Mouse (Mus musculus) limb, embryonic 10.5 days (tissue): ENCODE data around the gene Mrln. TPM values are rescaled to one million over a fixed set of nuclear protein-coding genes. Genes with fewer than 3 reads are reported as not detected.

Experiments used
- DNase-seq: peaks from one replicate; pipeline ENCODE4 v3.0.0-alpha.2; 2017; ENCODE audit warnings: low spot score
- H3K27ac ChIP-seq: fragments of 300-500 bp; sonication (generic); 2 replicates; pipeline ENCODE4 v1.5.1; 2016; ENCODE audit warnings: mild to moderate bottlenecking
- H3K27me3 ChIP-seq: fragments of 300-500 bp; sonication (generic); 2 replicates; pipeline ENCODE4 v1.6.1; 2016; ENCODE audit warnings: low read depth, mild to moderate bottlenecking; ENCODE audit not compliant: poor library complexity, severe bottlenecking
- H3K36me3 ChIP-seq: fragments of 300-500 bp; sonication (generic); 2 replicates; pipeline ENCODE4 v1.6.1; 2016; ENCODE audit warnings: mild to moderate bottlenecking, moderate library complexity
- H3K4me1 ChIP-seq: fragments of 300-500 bp; sonication (generic); 2 replicates; pipeline ENCODE4 v1.6.1; 2016
- H3K4me3 ChIP-seq: fragments of 300-500 bp; sonication (generic); 2 replicates; pipeline ENCODE4 v1.5.1; 2016; ENCODE audit warnings: mild to moderate bottlenecking, moderate library complexity
- H3K9me3 ChIP-seq: fragments of 300-500 bp; sonication (generic); replicated peaks from 2 replicates; pipeline ENCODE4 v1.6.1; 2016; ENCODE audit warnings: mild to moderate bottlenecking
- WGBS: fragments of 180-500 bp; shearing (Covaris S2); methylation state at CpG from one replicate; pipeline ENCODE4 v1.1.7; 2016; 5-methylcytosine and 5-hydroxymethylcytosine counted together
- polyA plus RNA-seq: library from polyadenylated mRNA; unstranded; fragments of >200 nt; fragmentation: Nextera tagmentation; extraction: Ambion mirVana; gene quantifications from 2 replicates; pipeline ENCODE4 v1.2.1, GENCODE M21; 2016

Mrln gene
- polyA plus RNA-seq, 1 experiment from 2014 or later = 2.9 TPM

DNA sequence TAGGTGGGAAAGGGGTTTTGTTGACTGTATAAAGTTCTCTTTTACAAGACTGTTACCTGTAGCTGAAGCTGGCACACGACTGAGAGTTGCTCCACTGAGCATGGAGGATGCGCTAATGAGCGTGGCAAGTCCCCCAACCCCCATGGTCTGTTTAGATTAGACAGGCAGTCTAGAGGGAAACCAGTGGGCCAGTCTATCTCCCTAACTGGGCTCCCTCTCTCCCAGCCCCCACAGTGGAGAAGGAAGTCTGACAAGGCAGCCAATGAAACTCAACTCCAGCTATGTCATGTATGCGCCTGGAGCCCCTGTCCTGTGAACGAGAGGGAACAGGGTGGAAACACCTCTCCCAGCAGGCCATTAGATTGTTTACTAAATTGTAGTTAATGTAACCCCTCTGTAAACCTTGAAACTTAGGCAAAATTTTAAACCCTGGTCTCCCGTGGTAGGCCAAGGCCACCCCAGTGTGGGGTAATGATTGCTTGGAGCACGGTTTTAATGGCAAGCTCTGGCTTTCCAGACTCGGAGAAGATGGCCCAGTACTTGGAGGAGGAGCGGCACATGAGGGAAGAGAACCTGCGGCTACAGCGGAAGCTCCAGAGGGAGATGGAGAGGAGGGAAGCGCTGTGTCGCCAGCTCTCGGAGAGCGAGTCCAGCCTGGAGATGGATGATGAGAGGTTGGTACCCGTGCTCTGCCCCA, 29.8 kb upstream of the Mrln start:
- Histone ChIP-seq H3K9me3 (no peaks in the 10 kb centered on the region), H3K4me1 (0 out of 2 replicates have a peak, but pooled peaks cover 4% of the 10 kb centered on the region), H3K36me3 (peaks cover 78% of the 10 kb centered on the region), H3K27ac (no peak overlapping the region), H3K4me3 (no peak overlapping the region), H3K27me3 (no peaks in the 10 kb centered on the region)
- WGBS = 81% methylated on average over 16 of the region's 16 CpGs
- no peak for DNase-seq

DNA sequence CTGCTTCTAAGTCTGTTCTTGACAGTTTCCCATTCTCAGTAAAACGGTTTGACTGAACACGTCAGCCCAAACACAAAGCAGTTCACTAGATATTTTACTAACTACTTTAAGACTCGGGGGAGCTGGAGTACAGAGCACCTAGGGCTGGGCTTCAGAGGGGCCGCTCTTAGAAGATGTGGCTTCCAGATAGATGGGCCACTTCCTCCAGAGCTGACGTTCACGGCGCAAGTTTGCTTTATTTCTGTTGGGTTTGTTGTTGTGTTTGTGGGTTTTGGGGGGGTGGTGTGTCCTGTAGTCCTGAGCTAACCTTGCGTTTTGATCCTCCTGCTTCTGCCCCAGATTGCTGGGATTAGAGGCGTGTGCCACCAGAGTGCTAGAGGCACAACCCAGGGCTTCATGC, 23.7 kb upstream of the Mrln start:
- H3K27me3 ChIP-seq = no peaks in the 10 kb centered on the region
- peaks cover 7% of the 10 kb centered on the region for H3K4me1 ChIP-seq
- H3K27ac ChIP-seq = no peak overlapping the region
- no peak overlapping the region for H3K4me3 ChIP-seq
- WGBS = 89% methylated on average over 9 of the region's 9 CpGs
- DNase-seq = no peak
- peaks cover 73% of the 10 kb centered on the region for H3K36me3 ChIP-seq
- no peaks in the 10 kb centered on the region for H3K9me3 ChIP-seq

DNA sequence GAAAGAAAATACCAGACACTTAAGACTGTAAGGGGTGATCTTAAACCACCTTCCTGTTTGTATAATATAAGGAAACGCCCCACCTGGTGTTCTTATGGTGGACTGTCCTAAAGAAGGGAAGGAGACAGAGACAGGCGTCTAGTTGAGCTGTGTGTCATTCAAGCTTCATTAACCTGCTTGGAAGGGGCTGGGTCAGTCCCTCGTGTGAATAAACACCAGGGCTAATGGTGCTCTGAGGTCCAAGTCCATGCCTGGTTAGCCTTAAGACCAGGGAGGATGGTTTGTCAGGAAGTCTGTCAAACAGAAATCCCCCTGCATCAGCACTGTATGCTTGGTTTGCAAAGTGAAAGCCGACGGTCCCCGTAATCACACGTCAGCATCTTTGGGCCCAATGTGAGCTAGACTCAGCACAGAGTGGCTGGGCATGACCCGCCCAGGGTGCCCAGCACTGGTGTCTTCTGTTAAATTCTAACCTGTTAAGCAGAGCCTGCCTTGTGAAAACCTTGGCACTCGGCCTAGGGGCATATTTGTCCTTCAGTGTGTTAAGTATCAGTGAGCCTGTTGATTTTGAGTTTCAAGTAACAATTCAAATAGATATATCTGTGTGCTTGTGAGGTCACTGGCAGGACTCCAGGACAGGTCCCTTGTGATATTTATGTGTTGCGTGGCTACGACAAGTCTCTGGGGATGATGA, 23.0 kb upstream of the Mrln start:
- no peak overlapping the region for H3K27ac ChIP-seq
- peaks cover 7% of the 10 kb centered on the region for H3K4me1 ChIP-seq
- H3K27me3 ChIP-seq = no peaks in the 10 kb centered on the region
- no peak for DNase-seq
- no peak overlapping the region for H3K4me3 ChIP-seq
- peaks cover 71% of the 10 kb centered on the region for H3K36me3 ChIP-seq
- H3K9me3 ChIP-seq = no peaks in the 10 kb centered on the region
- WGBS = 89% methylated on average over 11 of the region's 11 CpGs

GRCm38 (mm10) chr10:70183210-70184080, 21.0 kb upstream of the Mrln start:
- Histone ChIP-seq H3K9me3 (no peaks in the 10 kb centered on the region), H3K4me1 (peaks cover 7% of the 10 kb centered on the region), H3K36me3 (peaks cover 70% of the 10 kb centered on the region), H3K27ac (peak overlapping the region; percentile 77), H3K27me3 (no peaks in the 10 kb centered on the region), H3K4me3 (no peak overlapping the region)
- 83% methylated on average over 15 of the region's 15 CpGs for WGBS
- no peak for DNase-seq

GRCm38 (mm10) chr10:70186136-70186535, 18.3 kb upstream of the Mrln start:
- Histone ChIP-seq H3K9me3 (no peaks in the 10 kb centered on the region), H3K36me3 (peaks cover 76% of the 10 kb centered on the region), H3K27ac (no peak overlapping the region), H3K27me3 (no peaks in the 10 kb centered on the region), H3K4me1 (peaks cover 7% of the 10 kb centered on the region), H3K4me3 (no peak overlapping the region)
- WGBS = 83% methylated on average over 9 of the region's 9 CpGs
- DNase-seq = peak; percentile 47

- no peak for DNase-seq
- Histone ChIP-seq H3K4me3 (no peak overlapping the region), H3K4me1 (peaks cover 7% of the 10 kb centered on the region), H3K36me3 (peaks cover 76% of the 10 kb centered on the region), H3K27ac (no peak overlapping the region), H3K27me3 (no peaks in the 10 kb centered on the region), H3K9me3 (no peaks in the 10 kb centered on the region)
- WGBS = 94% methylated on average over 7 of the region's 7 CpGs
Observed at GRCm38 (mm10) chr10:70186586-70186985, 17.9 kb upstream of the Mrln start.

DNA sequence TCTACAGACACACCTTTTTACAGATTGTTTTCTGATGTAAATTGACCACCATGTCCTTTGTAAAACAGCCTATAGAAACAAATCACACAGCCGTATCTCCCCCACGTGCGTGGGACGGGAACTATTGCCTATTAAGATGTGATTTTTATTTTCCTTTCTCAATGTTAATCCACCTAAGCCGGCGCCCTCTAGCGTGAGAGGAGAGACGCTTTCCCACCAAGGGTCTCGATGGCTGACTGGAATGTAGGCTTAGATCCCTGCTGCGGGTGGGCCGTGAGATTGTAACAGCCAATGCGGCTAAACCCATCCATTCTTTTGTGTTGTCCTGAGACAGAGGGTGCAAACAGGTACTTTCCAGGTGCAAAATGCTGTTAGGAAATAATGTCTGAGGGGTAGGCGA, 14.6 kb upstream of the Mrln start:
- peaks cover 71% of the 10 kb centered on the region for H3K36me3 ChIP-seq
- no peak for DNase-seq
- H3K27me3 ChIP-seq = no peaks in the 10 kb centered on the region
- peaks cover 5% of the 10 kb centered on the region for H3K4me1 ChIP-seq
- H3K27ac ChIP-seq = no peak overlapping the region
- H3K4me3 ChIP-seq = no peak overlapping the region
- H3K9me3 ChIP-seq = no peaks in the 10 kb centered on the region
- WGBS = 86% methylated on average over 13 of the region's 13 CpGs

DNA sequence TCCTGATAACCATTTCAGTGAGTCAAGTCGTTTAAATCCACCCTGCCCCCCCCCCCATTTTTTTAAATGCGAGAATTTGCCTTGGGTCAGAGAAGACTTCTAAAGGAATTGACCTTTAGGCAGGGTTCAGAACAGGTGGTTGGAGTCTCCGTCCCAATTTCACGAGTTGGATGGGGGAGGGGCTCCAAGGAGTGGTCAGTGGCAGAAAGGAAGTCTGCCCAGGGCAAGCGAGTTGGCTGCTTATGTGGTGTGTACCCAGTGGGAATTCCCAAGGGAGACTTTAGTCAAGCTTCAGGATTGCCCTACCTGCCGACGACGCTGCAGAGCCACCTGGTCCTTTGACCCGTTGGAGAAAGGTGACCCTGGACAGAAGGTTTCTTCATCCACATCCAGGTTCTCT, 10.2 kb upstream of the Mrln start:
- no peaks in the 10 kb centered on the region for H3K9me3 ChIP-seq
- H3K36me3 ChIP-seq = peaks cover 39% of the 10 kb centered on the region
- H3K4me3 ChIP-seq = no peak overlapping the region
- no peak for DNase-seq
- WGBS = 65% methylated on average over 9 of the region's 9 CpGs
- no peak overlapping the region for H3K27ac ChIP-seq
- H3K27me3 ChIP-seq = no peaks in the 10 kb centered on the region
- H3K4me1 ChIP-seq = peaks cover 17% of the 10 kb centered on the region

DNA sequence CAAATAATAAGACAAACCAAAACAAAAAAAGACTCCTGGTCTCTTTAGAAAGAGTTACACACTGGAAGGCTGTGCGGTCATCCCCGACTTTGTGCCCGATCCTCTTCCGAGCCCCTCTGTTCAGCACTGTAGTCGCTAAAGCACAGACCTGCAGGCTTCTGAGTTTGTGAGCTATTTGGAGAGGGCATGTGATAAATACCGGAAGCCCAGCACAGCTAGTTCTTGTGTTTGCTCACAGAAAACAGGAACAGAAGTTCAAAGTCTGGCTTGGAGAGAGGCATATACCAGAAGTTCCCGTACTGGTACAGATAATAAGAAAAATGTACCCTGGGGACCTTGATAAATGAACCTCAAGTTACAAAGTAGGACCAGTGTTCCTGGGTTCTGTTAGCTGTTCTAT, 9.2 kb upstream of the Mrln start:
- H3K4me3 ChIP-seq = no peak overlapping the region
- no peak for DNase-seq
- no peaks in the 10 kb centered on the region for H3K9me3 ChIP-seq
- peak overlapping the region; percentile 46 for H3K27ac ChIP-seq
- WGBS = 77% methylated on average over 7 of the region's 7 CpGs
- peaks cover 17% of the 10 kb centered on the region for H3K4me1 ChIP-seq
- peaks cover 29% of the 10 kb centered on the region for H3K36me3 ChIP-seq
- no peaks in the 10 kb centered on the region for H3K27me3 ChIP-seq

DNA sequence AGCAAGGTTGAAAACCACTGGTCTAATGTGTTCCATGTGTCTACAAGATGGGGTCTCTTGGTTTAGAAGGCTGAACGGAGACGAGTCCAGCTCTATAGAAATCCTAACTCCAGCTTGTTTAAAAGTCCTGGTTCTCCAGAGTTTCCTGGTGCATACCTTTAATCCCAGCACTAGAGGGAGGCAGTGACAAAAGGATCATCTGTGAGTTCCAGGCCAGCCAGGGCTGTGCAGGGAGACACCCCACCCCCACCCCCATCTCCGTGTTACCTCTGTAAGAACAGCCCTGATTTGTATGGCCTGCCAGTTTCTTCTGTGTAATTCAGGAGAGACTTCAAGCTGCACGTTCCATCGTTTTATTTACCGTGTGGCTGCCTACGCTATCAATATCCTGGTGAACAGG, 8.7 kb upstream of the Mrln start:
- H3K9me3 ChIP-seq = no peaks in the 10 kb centered on the region
- H3K36me3 ChIP-seq = peaks cover 25% of the 10 kb centered on the region
- H3K27me3 ChIP-seq = no peaks in the 10 kb centered on the region
- H3K27ac ChIP-seq = peak overlapping the region; percentile 46; the same call in 1 of the 2 replicates
- WGBS = 52% methylated on average over 7 of the region's 7 CpGs
- peaks cover 17% of the 10 kb centered on the region for H3K4me1 ChIP-seq
- H3K4me3 ChIP-seq = no peak overlapping the region
- DNase-seq = peak; percentile 41

DNA sequence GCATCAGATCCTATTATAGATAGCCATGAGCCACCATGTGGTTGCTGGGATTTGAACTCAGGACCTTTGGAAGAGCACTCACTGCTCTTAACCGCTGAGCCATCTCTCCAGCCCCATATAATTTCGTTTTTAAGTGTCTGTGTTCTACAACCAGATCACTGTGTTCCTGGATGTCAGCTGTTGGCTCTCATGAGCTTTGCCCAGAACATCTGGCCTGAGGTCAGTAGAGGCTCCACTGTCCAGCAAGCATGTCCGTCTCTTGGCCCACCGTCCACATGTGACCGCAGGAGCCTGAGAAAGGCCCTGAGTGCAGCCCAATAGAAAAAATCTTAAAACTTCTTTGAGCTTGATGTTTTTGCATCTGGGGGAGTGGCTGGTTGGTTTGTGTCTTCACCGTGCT, 7.8 kb upstream of the Mrln start:
- WGBS = 91% methylated on average over 6 of the region's 6 CpGs

GRCm38 (mm10) chr10:70197601-70198000, 6.9 kb upstream of the Mrln start:
- H3K4me1 ChIP-seq = peaks cover 17% of the 10 kb centered on the region
- no peak overlapping the region for H3K4me3 ChIP-seq
- H3K27me3 ChIP-seq = no peaks in the 10 kb centered on the region
- no peak for DNase-seq
- no peaks in the 10 kb centered on the region for H3K9me3 ChIP-seq
- WGBS = 97% methylated on average over 2 of the region's 2 CpGs
- no peak overlapping the region for H3K27ac ChIP-seq
- H3K36me3 ChIP-seq = peaks cover 12% of the 10 kb centered on the region

More for the DNA sequence above, 7.8 kb upstream of the Mrln start:
- Histone ChIP-seq H3K36me3 (peaks cover 17% of the 10 kb centered on the region), H3K4me3 (no peak overlapping the region), H3K4me1 (peaks cover 17% of the 10 kb centered on the region), H3K27me3 (no peaks in the 10 kb centered on the region), H3K27ac (no peak overlapping the region), H3K9me3 (no peaks in the 10 kb centered on the region)
- DNase-seq = no peak

DNA sequence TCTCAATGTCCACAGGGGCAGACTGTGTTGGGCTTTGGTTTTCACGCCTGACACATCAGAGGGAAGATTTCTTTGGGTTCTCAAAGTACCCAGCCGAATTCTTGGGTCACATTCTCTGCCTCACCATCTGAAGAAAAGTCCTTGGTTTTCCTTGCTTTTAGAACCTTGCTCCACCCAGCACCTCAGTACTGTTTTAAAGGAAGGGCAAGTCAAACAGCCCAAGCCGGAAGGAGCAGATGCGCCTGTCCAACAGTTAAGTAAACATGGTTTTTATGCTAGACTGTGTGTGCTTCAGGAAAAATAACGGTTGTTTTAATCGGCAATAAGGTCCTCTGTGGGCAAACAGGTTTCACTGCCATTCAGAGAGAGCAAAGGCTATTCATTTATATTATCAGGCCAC, 6.5 kb upstream of the Mrln start:
- WGBS = 78% methylated on average over 6 of the region's 6 CpGs
- peaks cover 8% of the 10 kb centered on the region for H3K36me3 ChIP-seq
- no peaks in the 10 kb centered on the region for H3K9me3 ChIP-seq
- no peaks in the 10 kb centered on the region for H3K27me3 ChIP-seq
- peaks cover 17% of the 10 kb centered on the region for H3K4me1 ChIP-seq
- no peak overlapping the region for H3K4me3 ChIP-seq
- H3K27ac ChIP-seq = no peak overlapping the region
- DNase-seq = no peak
